Mouse (Mus musculus) heart, embryonic 12.5 days (tissue): ENCODE measurements around the gene Card11. TPM values are rescaled to one million over a fixed set of nuclear protein-coding genes. Genes with fewer than 3 reads are reported as not detected.

Experiments
- ATAC-seq: fragments of 200-750 bp; cut with Nextera tagmentation; 2 replicates; pipeline ENCODE4 v1.8.0; 2017; ENCODE audit warnings: moderate TSS enrichment, moderate library complexity; ENCODE audit not compliant: insufficient number of reproducible peaks, low FRiP score
- H3K27ac ChIP-seq: fragments of 300-500 bp; sonication (generic); 2 replicates; pipeline ENCODE4 v1.5.1; 2016; ENCODE audit warnings: mild to moderate bottlenecking, moderate library complexity; ENCODE audit not compliant: poor library complexity, severe bottlenecking
- H3K27me3 ChIP-seq: fragments of 300-500 bp; sonication (generic); replicated peaks from 2 replicates; pipeline ENCODE4 v1.6.1; 2016; ENCODE audit warnings: mild to moderate bottlenecking, moderate library complexity
- H3K36me3 ChIP-seq: fragments of 300-500 bp; sonication (generic); 2 replicates; pipeline ENCODE4 v1.6.1; 2016; ENCODE audit warnings: mild to moderate bottlenecking, moderate library complexity
- H3K4me1 ChIP-seq: fragments of 300-500 bp; sonication (generic); replicated peaks from 2 replicates; pipeline ENCODE4 v1.6.1; 2016; ENCODE audit warnings: mild to moderate bottlenecking
- H3K4me2 ChIP-seq: fragments of 300-500 bp; sonication (generic); 2 replicates; pipeline ENCODE4 v1.6.1; 2016; ENCODE audit warnings: mild to moderate bottlenecking, moderate library complexity
- H3K4me3 ChIP-seq: fragments of 300-500 bp; sonication (generic); 2 replicates; pipeline ENCODE4 v1.5.1; 2016; ENCODE audit warnings: mild to moderate bottlenecking
- H3K9ac ChIP-seq: fragments of 300-500 bp; sonication (generic); 2 replicates; pipeline ENCODE4 v1.6.1; 2016; ENCODE audit warnings: mild to moderate bottlenecking, moderate library complexity
- H3K9me3 ChIP-seq: fragments of 300-500 bp; sonication (generic); replicated peaks from 2 replicates; pipeline ENCODE4 v1.6.1; 2016; ENCODE audit warnings: mild to moderate bottlenecking, moderate library complexity
- WGBS: fragments of 180-500 bp; shearing (Covaris S2); methylation state at CpG from one replicate; pipeline ENCODE4 v1.1.7; 2016; 5-methylcytosine and 5-hydroxymethylcytosine counted together
- microRNA-seq: library from miRNA; unstranded; fragments of <30 nt; microRNA quantifications from one replicate; pipeline ENCODE4, GENCODE M21; 2017
- polyA plus RNA-seq: library from polyadenylated mRNA; unstranded; fragments of >200 nt; fragmentation: Nextera tagmentation; extraction: Ambion mirVana; gene quantifications from 2 replicates; pipeline ENCODE4 v1.2.1, GENCODE M21; 2016

Card11 gene
- polyA plus RNA-seq, 1 experiment from 2014 or later = 0.18 TPM

- Histone ChIP-seq H3K36me3 (peaks cover 7% of the 10 kb centered on the region), H3K9me3 (no peaks in the 10 kb centered on the region), H3K27me3 (no peaks in the 10 kb centered on the region), H3K4me1 (peaks cover 83% of the 10 kb centered on the region), H3K27ac (no peak overlapping the region), H3K9ac (no peak overlapping the region), H3K4me2 (no peak overlapping the region), H3K4me3 (no peak overlapping the region)
- WGBS = 88% methylated on average over 2 of the region's 2 CpGs
- ATAC-seq = no peak
These were observed 177.0 kb downstream of the Card11 start for GRCm38 (mm10) chr5:140823386-140823785.

Small RNAs within 50 kb of the gene (microRNA-seq; reads per million reads assigned to microRNA genes)
- not detected for gene Gm44385

Other genes with a start within 250 kb of the Card11 start
- gene Gna12, start 170.2 kb downstream of the Card11 start, polyA plus RNA-seq = 48.5 and 50.6 TPM in 2 replicates
- gene Sdk1, start 240.9 kb upstream of the Card11 start, polyA plus RNA-seq = 4.1 and 4.4 TPM in 2 replicates